10 mouse cellular contexts compared by ENCODE assay signal in the genomic region with DNA sequence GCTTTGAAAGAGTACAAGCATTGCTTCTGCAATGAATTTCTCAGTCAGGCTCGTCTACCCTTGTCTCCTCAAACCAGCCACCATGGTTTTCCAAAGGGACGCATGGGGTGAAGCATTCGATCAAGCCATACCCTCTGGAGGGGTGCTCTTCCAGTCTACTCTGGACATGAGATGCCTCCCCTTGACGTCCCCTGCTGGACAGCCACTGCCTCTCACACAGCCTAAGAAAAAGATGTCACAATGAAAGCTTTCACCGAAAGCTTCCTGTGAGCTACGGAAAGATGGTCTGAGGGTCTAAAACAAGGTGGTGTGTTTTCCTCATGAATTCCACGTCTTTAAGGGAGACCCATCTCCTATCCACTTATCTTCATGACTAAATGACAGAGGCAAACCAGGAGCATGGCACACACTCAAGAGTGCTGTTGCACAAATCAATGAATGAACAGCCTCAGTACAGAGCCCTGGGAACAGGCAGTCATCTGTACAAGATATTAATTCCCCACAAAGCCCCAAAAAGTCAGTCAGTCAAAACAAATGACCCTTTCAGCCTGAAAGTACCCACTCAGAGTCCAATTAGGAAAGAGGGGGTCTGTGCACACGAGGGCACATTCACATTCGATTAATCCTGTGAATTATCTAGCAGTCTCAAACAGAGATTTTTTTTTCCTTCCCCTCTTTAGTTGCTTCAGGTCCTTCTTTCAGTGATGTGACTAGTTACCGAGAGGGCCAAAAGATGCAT. TPM values are rescaled to one million over a fixed set of nuclear protein-coding genes. Genes with fewer than 3 reads are reported as not detected.
DNase-seq lines count a peak whose midpoint lies in the region; ATAC-seq and TF ChIP-seq lines count a peak whose summit lies in the region.
"Had no signal": no experiment of that assay in that cellular context is flagged by ENCODE, and none has a peak within 500 bp of the region (broad histone marks: within the 10 kb centered on the region; RNA-seq: fewer than 3 reads in every experiment).

No protein-coding gene starts in this region.

- peak overlapping the region; percentile 19; the same call in 1 of the 2 replicates for H3K4me3 ChIP-seq in forebrain, embryonic 10.5 days
- no peak overlapping the region for H3K4me3 ChIP-seq in forebrain, embryonic 16.5 days (replicated peaks; ENCODE audit: low read length)
- H3K4me3 ChIP-seq in forebrain, embryonic 15.5 days: no peak overlapping the region
- H3K4me3 ChIP-seq in limb, embryonic 13.5 days: no peak overlapping the region
- H3K4me3 ChIP-seq in small intestine, adult 2 months (ENCODE audit: low read depth, low read length): no peak overlapping the region

- no peaks in the 10 kb centered on the region for H3K9me3 ChIP-seq in forebrain, embryonic 10.5 days
- H3K9me3 ChIP-seq in forebrain, embryonic 16.5 days (ENCODE audit: control insufficient read depth, low read length): no peaks in the 10 kb centered on the region
- H3K9me3 ChIP-seq in forebrain, embryonic 15.5 days: no peaks in the 10 kb centered on the region
- H3K9me3 ChIP-seq in limb, embryonic 13.5 days: no peaks in the 10 kb centered on the region

- H3K27ac ChIP-seq in forebrain, embryonic 10.5 days: peak overlapping the region; percentile 73
- no peak overlapping the region for H3K27ac ChIP-seq in forebrain, embryonic 16.5 days (ENCODE audit: low read length)
- peak overlapping the region; percentile 71; the same call in 1 of the 2 replicates for H3K27ac ChIP-seq in forebrain, embryonic 15.5 days (replicated peaks)
- no peak overlapping the region for H3K27ac ChIP-seq in limb, embryonic 13.5 days
- H3K27ac ChIP-seq in small intestine, adult 2 months (ENCODE audit: insufficient read depth, low read depth, low read length): 0 out of 2 replicates have a peak overlapping the region, but pooled peaks have one; percentile 3

- no peak overlapping the region for H3K9ac ChIP-seq in forebrain, embryonic 16.5 days (replicated peaks; ENCODE audit: low read depth, low read length)
- no peak overlapping the region for H3K9ac ChIP-seq in forebrain, embryonic 15.5 days (replicated peaks)
- no peak overlapping the region for H3K9ac ChIP-seq in limb, embryonic 13.5 days

- TF ChIP-seq POLR2A in small intestine, adult 2 months (IDR thresholded peaks at IDR 0.05; ENCODE audit: low read depth, low read length): no peak

- WGBS in forebrain, embryonic 10.5 days: 56% methylated on average over 10 of the region's 10 CpGs
- WGBS in forebrain, embryonic 16.5 days: 30% methylated on average over 10 of the region's 10 CpGs
- whole genome bisulfite sequencing in forebrain, embryonic 15.5 days: 32% methylated on average over 10 of the region's 10 CpGs
- 66% methylated on average over 10 of the region's 10 CpGs for WGBS in limb, embryonic 13.5 days
- 77% methylated on average over 10 of the region's 10 CpGs for WGBS in small intestine, adult 2 months

- TF ChIP-seq CTCF in small intestine, adult 2 months (IDR thresholded peaks at IDR 0.05; ENCODE audit: extremely low read depth, insufficient read length, insufficient replicate concordance, low read depth, low read length): no peak

- no peak overlapping the region for H3K4me2 ChIP-seq in forebrain, embryonic 16.5 days (ENCODE audit: low read length)
- H3K4me2 ChIP-seq in forebrain, embryonic 15.5 days (replicated peaks): no peak overlapping the region; the same call in 1 of the 2 replicates
- H3K4me2 ChIP-seq in limb, embryonic 13.5 days (replicated peaks): peak overlapping the region; percentile 41; the same call in 1 of the 2 replicates

- H3K27me3 ChIP-seq in forebrain, embryonic 10.5 days (ENCODE audit: poor library complexity, severe bottlenecking): peaks cover 6% of the 10 kb centered on the region; the same call in 1 of the 2 replicates
- H3K27me3 ChIP-seq in forebrain, embryonic 16.5 days (replicated peaks; ENCODE audit: control insufficient read depth, insufficient read depth, low read length): peaks cover 4% of the 10 kb centered on the region
- peaks cover 23% of the 10 kb centered on the region for H3K27me3 ChIP-seq in forebrain, embryonic 15.5 days
- H3K27me3 ChIP-seq in limb, embryonic 13.5 days: no peaks in the 10 kb centered on the region
- H3K27me3 ChIP-seq in small intestine, adult 2 months (ENCODE audit: control insufficient read depth, insufficient read depth, low read length): no peaks in the 10 kb centered on the region

- H3K36me3 ChIP-seq in forebrain, embryonic 10.5 days (replicated peaks): peaks cover 39% of the 10 kb centered on the region
- no peaks in the 10 kb centered on the region for H3K36me3 ChIP-seq in forebrain, embryonic 16.5 days (ENCODE audit: control insufficient read depth, insufficient read depth)
- no peaks in the 10 kb centered on the region for H3K36me3 ChIP-seq in forebrain, embryonic 15.5 days
- H3K36me3 ChIP-seq in limb, embryonic 13.5 days: peaks cover 19% of the 10 kb centered on the region
- H3K36me3 ChIP-seq in small intestine, adult 2 months (ENCODE audit: control insufficient read depth, insufficient read depth, low read length): peaks cover 3% of the 10 kb centered on the region; the same call in 1 of the 2 replicates

- DNase-seq in forebrain, embryonic 10.5 days (ENCODE audit: extremely low spot score, low spot score): no peak
- DNase-seq in adrenal gland, postnatal 25 days: no peak
- DNase-seq in urinary bladder, postnatal 36 days (ENCODE audit: low spot score in 2 of 2): no peak
- DNase-seq in right cerebral cortex, adult 2 months (ENCODE audit: low spot score in 2 of 2): no peak
- DNase-seq: gastrocnemius, postnatal 25 days; lung, adult 2 months had no signal

- H3K4me1 ChIP-seq in forebrain, embryonic 10.5 days: peaks cover 83% of the 10 kb centered on the region
- H3K4me1 ChIP-seq in forebrain, embryonic 16.5 days (replicated peaks; ENCODE audit: control insufficient read depth, insufficient read depth, low read length): peaks cover 57% of the 10 kb centered on the region
- H3K4me1 ChIP-seq in forebrain, embryonic 15.5 days: peaks cover 65% of the 10 kb centered on the region
- peaks cover 83% of the 10 kb centered on the region for H3K4me1 ChIP-seq in limb, embryonic 13.5 days
- H3K4me1 ChIP-seq in small intestine, adult 2 months (ENCODE audit: control insufficient read depth, insufficient read depth, insufficient read length, low read length): peaks cover 6% of the 10 kb centered on the region

- ATAC-seq in forebrain, embryonic 16.5 days: no peak
- no peak for ATAC-seq in forebrain, embryonic 15.5 days (replicated peaks)
- ATAC-seq in limb, embryonic 13.5 days (ENCODE audit: low FRiP score, low read depth): no peak

RNA-seq across cellular contexts. Expression of a gene that starts 21.7 kb away (rescaled TPM):
- 21.0 and 23.6 TPM in 2 replicates for polyA plus RNA-seq in forebrain, embryonic 10.5 days (2016; fragmentation: Nextera tagmentation; extraction: Ambion mirVana)
- polyA plus RNA-seq in forebrain, embryonic 16.5 days (2015; fragmentation: Nextera tagmentation; extraction: Ambion mirVana): 8.0 and 11.2 TPM in 2 replicates
- 9.0 and 10.2 TPM in 2 replicates for polyA plus RNA-seq in forebrain, embryonic 15.5 days (2015; fragmentation: Nextera tagmentation; extraction: Ambion mirVana)
- polyA plus RNA-seq in limb, embryonic 13.5 days (2015; fragmentation: Nextera tagmentation; extraction: Ambion mirVana): 27.4 and 30.0 TPM in 2 replicates
- 9.1 and 20.5 TPM in 2 replicates for polyA plus RNA-seq in small intestine, adult 2 months (2012; rRNA removed)
- total RNA-seq in adrenal gland, postnatal 25 days (2021): 33.9 and 53.6 TPM in 2 replicates

RNA-seq across cellular contexts. Expression of a gene that starts 54.6 kb away (rescaled TPM):
- polyA plus RNA-seq in forebrain, embryonic 10.5 days (2016; fragmentation: Nextera tagmentation; extraction: Ambion mirVana): 22.4 and 23.9 TPM in 2 replicates
- 13.7 and 13.8 TPM in 2 replicates for polyA plus RNA-seq in forebrain, embryonic 16.5 days (2015; fragmentation: Nextera tagmentation; extraction: Ambion mirVana)
- 13.2 and 14.5 TPM in 2 replicates for polyA plus RNA-seq in forebrain, embryonic 15.5 days (2015; fragmentation: Nextera tagmentation; extraction: Ambion mirVana)
- 22.2 and 23.2 TPM in 2 replicates for polyA plus RNA-seq in limb, embryonic 13.5 days (2015; fragmentation: Nextera tagmentation; extraction: Ambion mirVana)
- 1.8 and 3.9 TPM in 2 replicates for polyA plus RNA-seq in small intestine, adult 2 months (2012; rRNA removed)
- total RNA-seq in adrenal gland, postnatal 25 days (2021): 10.4 and 18.2 TPM in 2 replicates

Comparison
In these comparisons a context has a peak if more than half of its experiments do, and no peak if none do; other contexts are left out.
1. H3K27ac ChIP-seq: peak in forebrain, embryonic 10.5 days (single experiment), forebrain, embryonic 15.5 days (single experiment) and small intestine, adult 2 months (single experiment); none in forebrain, embryonic 16.5 days (single experiment) and limb, embryonic 13.5 days (single experiment).